Mouse (Mus musculus): Measurements from ENCODE around the gene Zfp788.

Zfp788 gene

DNA sequence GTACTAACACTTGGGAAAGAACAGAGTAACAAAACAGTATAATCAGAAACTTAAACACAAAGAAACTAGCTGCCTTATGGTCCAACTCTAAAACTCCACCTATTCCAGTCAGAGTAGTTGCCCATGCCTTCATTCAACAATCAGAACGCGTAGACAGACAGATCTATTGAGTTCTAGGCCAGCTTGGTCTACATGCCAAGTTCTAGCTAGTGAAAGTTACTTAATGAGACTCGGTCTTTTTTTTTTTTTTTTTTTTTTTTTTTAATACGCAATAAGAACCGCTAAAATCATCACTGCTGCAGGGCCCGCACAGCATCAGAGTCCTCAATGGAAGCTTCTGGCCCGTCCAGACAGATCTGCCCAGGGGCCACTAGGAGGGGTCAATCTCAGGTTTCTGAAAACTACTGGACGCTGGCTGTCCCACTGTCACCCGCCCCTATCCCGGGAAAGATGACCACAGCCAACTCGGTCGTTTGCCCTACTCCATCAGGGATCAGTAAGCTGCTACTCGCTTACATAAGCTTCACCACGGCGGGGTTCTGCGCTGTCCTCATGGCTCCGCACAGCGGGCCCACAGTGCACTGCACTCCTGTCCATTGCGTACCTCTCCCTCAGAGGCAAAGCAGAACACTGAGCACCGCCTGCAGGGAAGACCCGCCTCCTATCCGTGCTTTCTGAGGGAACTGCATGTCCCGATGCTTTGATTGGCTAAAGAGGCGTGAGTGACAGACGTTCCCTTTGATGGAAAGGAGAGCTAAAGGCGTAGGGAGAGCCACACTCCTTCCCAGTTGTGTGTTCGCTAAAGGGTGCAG is at the start of gene Zfp788:
Gene Zfp788, plus strand, starts transcription at position 795 of the 812 bp plus-strand sequence.
- under 1% methylated on average over 27 of the region's 27 CpGs for WGBS

DNA sequence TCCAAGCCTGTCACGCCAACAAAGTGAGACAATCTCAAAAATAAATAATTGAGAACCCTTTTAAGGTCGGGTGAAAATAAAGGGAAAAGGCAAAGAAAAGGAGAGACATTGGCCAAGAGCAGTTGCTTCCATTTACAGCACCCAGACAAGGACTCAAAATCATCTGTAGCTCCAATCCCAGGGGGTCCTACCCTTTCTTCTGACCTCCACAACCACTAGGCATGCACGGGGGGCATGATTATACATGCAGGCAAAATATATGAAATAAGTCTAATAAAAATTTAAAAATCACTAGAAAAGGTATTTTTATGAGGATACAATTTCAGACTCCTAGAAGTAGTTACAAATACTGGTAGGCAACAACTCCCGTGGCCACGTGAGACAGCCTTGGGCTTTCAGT is 34.4 kb upstream of the Zfp788 start:
- WGBS: 43% methylated on average over 5 of the region's 5 CpGs

- under 1% methylated on average over 41 of the region's 41 CpGs for WGBS
Observed at GRCm38 (mm10) chr7:41599034-41599813, 33.8 kb upstream of the Zfp788 start, which contains the start of gene 2610021A01Rik. Gene 2610021A01Rik, plus strand, starts transcription at chr7:41599230.

GRCm38 (mm10) chr7:41599932-41600548 is 33.0 kb upstream of the Zfp788 start:
- WGBS: 9% methylated on average over 3 of the region's 3 CpGs

- WGBS: 88% methylated on average over 3 of the region's 3 CpGs
Observed at GRCm38 (mm10) chr7:41611654-41612053, 21.3 kb upstream of the Zfp788 start.

DNA sequence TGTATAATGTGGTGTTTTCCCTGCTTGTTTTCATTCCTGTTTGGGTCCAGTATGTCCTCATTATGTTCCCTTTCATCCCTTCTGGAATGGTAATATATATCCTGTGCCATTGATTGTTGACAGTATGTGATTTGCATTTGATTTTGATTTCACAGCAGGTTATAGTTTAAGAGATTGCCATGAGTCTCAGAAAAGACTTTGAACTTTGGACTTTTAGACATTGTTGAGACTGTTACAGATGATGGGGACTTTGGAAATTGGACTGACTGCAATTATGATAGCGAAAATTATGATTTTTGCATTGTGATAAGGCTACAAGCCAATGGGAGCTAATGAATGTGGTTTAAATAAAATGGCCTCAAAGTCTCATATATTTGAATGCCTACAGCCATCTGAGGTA is 16.8 kb upstream of the Zfp788 start:
- WGBS: 98% methylated on average over 1 of the region's 1 CpGs

GRCm38 (mm10) chr7:41633221-41633984 is 400 bp downstream of the Zfp788 start:
- WGBS: 1% methylated on average over 26 of the region's 26 CpGs

- WGBS: 54% methylated on average over 1 of the region's 1 CpGs
Observed at GRCm38 (mm10) chr7:41674326-41674725, 41.3 kb downstream of the Zfp788 start.

Data from cerebral cortex, adult 2 months (tissue).